Mouse (Mus musculus): ENCODE results near the gene Cd164. TPM values are rescaled to one million over a fixed set of nuclear protein-coding genes. Genes with fewer than 3 reads are reported as not detected.

The Cd164 gene
- polyA plus RNA-seq, 1 experiment: 291 TPM

GRCm38 (mm10) chr10:41545224-41545755, 26.1 kb downstream of the Cd164 start:
- Histone ChIP-seq H3K27ac (ENCODE audit: insufficient read depth, low read depth, low read length) (no peak overlapping the region), H3K4me3 (ENCODE audit: insufficient read depth, low read depth, low read length) (no peak overlapping the region), H3K27me3 (replicated peaks; ENCODE audit: control insufficient read depth, insufficient read depth, low read length) (no peaks in the 10 kb centered on the region), H3K36me3 (ENCODE audit: control insufficient read depth, insufficient read depth, low read length) (no peaks in the 10 kb centered on the region), H3K4me1 (ENCODE audit: control insufficient read depth, insufficient read depth, low read length) (peaks cover 3% of the 10 kb centered on the region; the same call in 1 of the 2 replicates)
- DNase-seq: no peak
- TF ChIP-seq CTCF (conservative IDR thresholded peaks at IDR 0.05; ENCODE audit: insufficient read depth, insufficient read length, low read depth, low read length): no peak
- no peak for TF ChIP-seq POLR2A (IDR thresholded peaks at IDR 0.05; ENCODE audit: low read depth, low read length)
- 80% methylated on average over 7 of the region's 7 CpGs for WGBS

- 35% methylated on average over 13 of the region's 13 CpGs for WGBS
- no peaks in the 10 kb centered on the region for H3K27me3 ChIP-seq (replicated peaks; ENCODE audit: control insufficient read depth, insufficient read depth, low read length)
- no peak for TF ChIP-seq POLR2A (IDR thresholded peaks at IDR 0.05; ENCODE audit: low read depth, low read length)
- H3K36me3 ChIP-seq (ENCODE audit: control insufficient read depth, insufficient read depth, low read length): no peaks in the 10 kb centered on the region
- H3K4me1 ChIP-seq (ENCODE audit: control insufficient read depth, insufficient read depth, low read length): peaks cover 3% of the 10 kb centered on the region; the same call in 1 of the 2 replicates
- DNase-seq: peak; percentile 91
- no peak overlapping the region for H3K27ac ChIP-seq (ENCODE audit: insufficient read depth, low read depth, low read length)
- no peak overlapping the region for H3K4me3 ChIP-seq (ENCODE audit: insufficient read depth, low read depth, low read length)
These were observed 27.4 kb downstream of the Cd164 start for GRCm38 (mm10) chr10:41546396-41547165.

GRCm38 (mm10) chr10:41550711-41551110, 31.5 kb downstream of the Cd164 start:
- TF ChIP-seq POLR2A (IDR thresholded peaks at IDR 0.05; ENCODE audit: low read depth, low read length) (no peak), CTCF (conservative IDR thresholded peaks at IDR 0.05; ENCODE audit: insufficient read depth, insufficient read length, low read depth, low read length) (no peak)
- 69% methylated on average over 7 of the region's 7 CpGs for whole genome bisulfite sequencing
- peaks cover 23% of the 10 kb centered on the region for H3K4me1 ChIP-seq (ENCODE audit: control insufficient read depth, insufficient read depth, low read length)
- no peak for DNase-seq
- no peak overlapping the region for H3K4me3 ChIP-seq (ENCODE audit: insufficient read depth, low read depth, low read length)
- no peaks in the 10 kb centered on the region for H3K27me3 ChIP-seq (replicated peaks; ENCODE audit: control insufficient read depth, insufficient read depth, low read length)
- H3K36me3 ChIP-seq (ENCODE audit: control insufficient read depth, insufficient read depth, low read length): no peaks in the 10 kb centered on the region
- no peak overlapping the region for H3K27ac ChIP-seq (ENCODE audit: insufficient read depth, low read depth, low read length)

- TF ChIP-seq POLR2A (IDR thresholded peaks at IDR 0.05; ENCODE audit: low read depth, low read length) (no peak), CTCF (conservative IDR thresholded peaks at IDR 0.05; ENCODE audit: insufficient read depth, insufficient read length, low read depth, low read length) (no peak)
- Histone ChIP-seq H3K4me3 (ENCODE audit: insufficient read depth, low read depth, low read length) (no peak overlapping the region), H3K4me1 (ENCODE audit: control insufficient read depth, insufficient read depth, low read length) (peaks cover 23% of the 10 kb centered on the region), H3K27me3 (replicated peaks; ENCODE audit: control insufficient read depth, insufficient read depth, low read length) (no peaks in the 10 kb centered on the region), H3K36me3 (ENCODE audit: control insufficient read depth, insufficient read depth, low read length) (no peaks in the 10 kb centered on the region), H3K27ac (ENCODE audit: insufficient read depth, low read depth, low read length) (peak overlapping the region; percentile 85)
- peak; percentile 30 for DNase-seq
- WGBS: 59% methylated on average over 3 of the region's 3 CpGs
These were observed 33.1 kb downstream of the Cd164 start for GRCm38 (mm10) chr10:41552319-41552718.

GRCm38 (mm10) chr10:41552847-41553589, 33.8 kb downstream of the Cd164 start:
- no peaks in the 10 kb centered on the region for H3K36me3 ChIP-seq (ENCODE audit: control insufficient read depth, insufficient read depth, low read length)
- H3K27ac ChIP-seq (ENCODE audit: insufficient read depth, low read depth, low read length): peak overlapping the region; percentile 85
- no peaks in the 10 kb centered on the region for H3K27me3 ChIP-seq (replicated peaks; ENCODE audit: control insufficient read depth, insufficient read depth, low read length)
- no peak for TF ChIP-seq CTCF (conservative IDR thresholded peaks at IDR 0.05; ENCODE audit: insufficient read depth, insufficient read length, low read depth, low read length)
- no peak for TF ChIP-seq POLR2A (IDR thresholded peaks at IDR 0.05; ENCODE audit: low read depth, low read length)
- no peak overlapping the region for H3K4me3 ChIP-seq (ENCODE audit: insufficient read depth, low read depth, low read length)
- H3K4me1 ChIP-seq (ENCODE audit: control insufficient read depth, insufficient read depth, low read length): peaks cover 23% of the 10 kb centered on the region
- peak; percentile 93 for DNase-seq
- 37% methylated on average over 14 of the region's 14 CpGs for WGBS

GRCm38 (mm10) chr10:41553711-41554110, 34.5 kb downstream of the Cd164 start:
- H3K27ac ChIP-seq (ENCODE audit: insufficient read depth, low read depth, low read length): peak overlapping the region; percentile 85; the same call in 1 of the 2 replicates
- peaks cover 23% of the 10 kb centered on the region for H3K4me1 ChIP-seq (ENCODE audit: control insufficient read depth, insufficient read depth, low read length)
- H3K36me3 ChIP-seq (ENCODE audit: control insufficient read depth, insufficient read depth, low read length): no peaks in the 10 kb centered on the region
- WGBS: 54% methylated on average over 4 of the region's 4 CpGs
- H3K27me3 ChIP-seq (replicated peaks; ENCODE audit: control insufficient read depth, insufficient read depth, low read length): no peaks in the 10 kb centered on the region
- DNase-seq: no peak
- H3K4me3 ChIP-seq (ENCODE audit: insufficient read depth, low read depth, low read length): no peak overlapping the region
- no peak for TF ChIP-seq CTCF (conservative IDR thresholded peaks at IDR 0.05; ENCODE audit: insufficient read depth, insufficient read length, low read depth, low read length)
- TF ChIP-seq POLR2A (IDR thresholded peaks at IDR 0.05; ENCODE audit: low read depth, low read length): no peak

GRCm38 (mm10) chr10:41555081-41555480, 35.9 kb downstream of the Cd164 start:
- Histone ChIP-seq H3K4me1 (ENCODE audit: control insufficient read depth, insufficient read depth, low read length) (peaks cover 23% of the 10 kb centered on the region), H3K36me3 (ENCODE audit: control insufficient read depth, insufficient read depth, low read length) (no peaks in the 10 kb centered on the region), H3K4me3 (ENCODE audit: insufficient read depth, low read depth, low read length) (no peak overlapping the region), H3K27me3 (replicated peaks; ENCODE audit: control insufficient read depth, insufficient read depth, low read length) (no peaks in the 10 kb centered on the region), H3K27ac (ENCODE audit: insufficient read depth, low read depth, low read length) (no peak overlapping the region)
- TF ChIP-seq CTCF (conservative IDR thresholded peaks at IDR 0.05; ENCODE audit: insufficient read depth, insufficient read length, low read depth, low read length) (no peak), POLR2A (IDR thresholded peaks at IDR 0.05; ENCODE audit: low read depth, low read length) (no peak)
- WGBS: 87% methylated on average over 3 of the region's 3 CpGs
- DNase-seq: no peak
